Mouse (Mus musculus) ES-Bruce4 (cell line): ENCODE data around the gene Adgrl1. TPM values are rescaled to one million over a fixed set of nuclear protein-coding genes. Genes with fewer than 3 reads are reported as not detected.

Source experiments
- H3K27ac ChIP-seq: 2 replicates; pipeline ENCODE4 v1.5.1; 2012; ENCODE audit warnings: low read length, inconsistent platforms; ENCODE audit not compliant: insufficient read depth
- H3K27me3 ChIP-seq: 2 replicates; pipeline ENCODE4 v1.6.1; 2012; ENCODE audit warnings: mild to moderate bottlenecking, low read length, inconsistent platforms; ENCODE audit not compliant: control insufficient read depth, poor library complexity, insufficient read depth, severe bottlenecking
- H3K36me3 ChIP-seq: 2 replicates; pipeline ENCODE4 v1.6.1; 2012; ENCODE audit warnings: inconsistent platforms, mild to moderate bottlenecking, low read length, moderate library complexity; ENCODE audit not compliant: control insufficient read depth, poor library complexity, insufficient read depth, severe bottlenecking
- H3K4me1 ChIP-seq: one replicate; pipeline ENCODE4 v1.8.1; 2011; ENCODE audit warnings: low read length; ENCODE audit not compliant: control insufficient read depth, insufficient read depth
- H3K4me3 ChIP-seq: 2 replicates; pipeline ENCODE4 v1.5.1; 2011; ENCODE audit warnings: low read depth, mild to moderate bottlenecking, low read length
- H3K9ac ChIP-seq: 2 replicates; pipeline ENCODE4 v1.6.1; 2012; ENCODE audit warnings: low read depth, mild to moderate bottlenecking, inconsistent platforms; ENCODE audit not compliant: poor library complexity, severe bottlenecking
- H3K9me3 ChIP-seq: replicated peaks from 2 replicates; pipeline ENCODE4 v1.6.1; 2012; ENCODE audit warnings: mild to moderate bottlenecking, low read length, inconsistent platforms; ENCODE audit not compliant: control insufficient read depth, poor library complexity, insufficient read depth, severe bottlenecking
- CTCF ChIP-seq: IDR thresholded peaks from one replicate; pipeline ENCODE4 v1.8.1; 2011; ENCODE audit warnings: low read depth, low read length
- EP300 ChIP-seq: IDR thresholded peaks from 2 replicates; pipeline ENCODE4 v1.6.1; 2011; ENCODE audit warnings: low read depth, low read length; ENCODE audit not compliant: insufficient read depth
- POLR2A ChIP-seq: IDR thresholded peaks from one replicate; pipeline ENCODE4 v1.8.1; 2011; ENCODE audit warnings: low read length; ENCODE audit not compliant: insufficient read depth
- polyA plus RNA-seq: library from polyadenylated mRNA; stranded (reverse); fragments of >200 nt; gene quantifications from 2 replicates; pipeline ENCODE4 v1.2.4, GENCODE M21; 2011; ENCODE audit warnings: low read depth; ENCODE audit not compliant: missing spikeins, insufficient read depth, insufficient read length

Adgrl1 gene
- polyA plus RNA-seq, 1 experiment: 64.7 TPM

- peaks cover 49% of the 10 kb centered on the region for H3K36me3 ChIP-seq
- TF ChIP-seq CTCF (no peak), EP300 (no peak), POLR2A (no peak)
- no peak overlapping the region for H3K9ac ChIP-seq
- H3K9me3 ChIP-seq: no peaks in the 10 kb centered on the region
- no peak overlapping the region for H3K4me3 ChIP-seq
- no peaks in the 10 kb centered on the region for H3K27me3 ChIP-seq
- no peaks in the 10 kb centered on the region for H3K4me1 ChIP-seq
- no peak overlapping the region for H3K27ac ChIP-seq
Observed at GRCm38 (mm10) chr8:83921558-83921957, 21.7 kb downstream of the Adgrl1 start.

- Histone ChIP-seq H3K36me3 (peaks cover 47% of the 10 kb centered on the region), H3K27ac (no peak overlapping the region), H3K9ac (no peak overlapping the region), H3K27me3 (no peaks in the 10 kb centered on the region), H3K9me3 (no peaks in the 10 kb centered on the region), H3K4me3 (no peak overlapping the region), H3K4me1 (no peaks in the 10 kb centered on the region)
- TF ChIP-seq CTCF: no peak
- TF ChIP-seq POLR2A: no peak
- no peak for TF ChIP-seq EP300
Observed at GRCm38 (mm10) chr8:83922727-83923126, 22.8 kb downstream of the Adgrl1 start.

- Histone ChIP-seq H3K36me3 (peaks cover 41% of the 10 kb centered on the region), H3K9ac (no peak overlapping the region), H3K27ac (no peak overlapping the region), H3K4me3 (no peak overlapping the region), H3K4me1 (no peaks in the 10 kb centered on the region), H3K9me3 (no peaks in the 10 kb centered on the region), H3K27me3 (no peaks in the 10 kb centered on the region)
- no peak for TF ChIP-seq POLR2A
- TF ChIP-seq EP300: no peak
- TF ChIP-seq CTCF: no peak
Observed at GRCm38 (mm10) chr8:83924585-83924984, 24.7 kb downstream of the Adgrl1 start.

- H3K27ac ChIP-seq: no peak overlapping the region
- no peak overlapping the region for H3K9ac ChIP-seq
- no peaks in the 10 kb centered on the region for H3K4me1 ChIP-seq
- H3K9me3 ChIP-seq: no peaks in the 10 kb centered on the region
- H3K27me3 ChIP-seq: no peaks in the 10 kb centered on the region
- TF ChIP-seq EP300: no peak
- TF ChIP-seq CTCF: no peak
- TF ChIP-seq POLR2A: no peak
- H3K4me3 ChIP-seq: no peak overlapping the region
- H3K36me3 ChIP-seq: peaks cover 49% of the 10 kb centered on the region
Observed at GRCm38 (mm10) chr8:83926266-83926665, 26.4 kb downstream of the Adgrl1 start.

- Histone ChIP-seq H3K36me3 (peaks cover 93% of the 10 kb centered on the region), H3K27ac (no peak overlapping the region), H3K4me3 (no peak overlapping the region), H3K27me3 (no peaks in the 10 kb centered on the region), H3K4me1 (no peaks in the 10 kb centered on the region), H3K9ac (no peak overlapping the region), H3K9me3 (no peaks in the 10 kb centered on the region)
- TF ChIP-seq EP300 (no peak), CTCF (no peak), POLR2A (no peak)
Observed at GRCm38 (mm10) chr8:83934222-83934621, 34.3 kb downstream of the Adgrl1 start.

GRCm38 (mm10) chr8:83934994-83935393, 35.1 kb downstream of the Adgrl1 start:
- peaks cover 86% of the 10 kb centered on the region for H3K36me3 ChIP-seq
- H3K4me1 ChIP-seq: no peaks in the 10 kb centered on the region
- H3K9ac ChIP-seq: no peak overlapping the region
- H3K9me3 ChIP-seq: no peaks in the 10 kb centered on the region
- H3K27me3 ChIP-seq: no peaks in the 10 kb centered on the region
- no peak for TF ChIP-seq POLR2A
- no peak for TF ChIP-seq CTCF
- TF ChIP-seq EP300: no peak
- no peak overlapping the region for H3K27ac ChIP-seq
- H3K4me3 ChIP-seq: no peak overlapping the region

- H3K36me3 ChIP-seq: peaks cover 82% of the 10 kb centered on the region
- H3K9me3 ChIP-seq: no peaks in the 10 kb centered on the region
- H3K9ac ChIP-seq: no peak overlapping the region
- no peak overlapping the region for H3K4me3 ChIP-seq
- TF ChIP-seq POLR2A (no peak), CTCF (no peak), EP300 (no peak)
- H3K27me3 ChIP-seq: no peaks in the 10 kb centered on the region
- H3K27ac ChIP-seq: no peak overlapping the region
- no peaks in the 10 kb centered on the region for H3K4me1 ChIP-seq
Observed at GRCm38 (mm10) chr8:83935435-83935834, 35.5 kb downstream of the Adgrl1 start.
